In genomic region chr6:88193433-88194052, GRCm38 (mm10) we compare ENCODE assay signal across 9 mouse cellular contexts. TPM values are rescaled to one million over a fixed set of nuclear protein-coding genes. Genes with fewer than 3 reads are reported as not detected.
A peak's percentile ranks its signal among the peaks of the same experiment; 100 is the strongest.
DNase-seq lines count a peak whose midpoint lies in the region; ATAC-seq and TF ChIP-seq lines count a peak whose summit lies in the region.
"Had no signal": no experiment of that assay in that cellular context is flagged by ENCODE, and none has a peak within 500 bp of the region (broad histone marks: within the 10 kb centered on the region; RNA-seq: fewer than 3 reads in every experiment).

TSS of gene Gata2 (plus strand) at chr6:88193891.

- no peak for TF ChIP-seq POLR2A in brain, embryonic 14.5 days (IDR thresholded peaks at IDR 0.05; ENCODE audit: borderline replicate concordance, extremely low read depth, insufficient read depth, insufficient read length, poor library complexity, severe bottlenecking)

- H3K27me3 ChIP-seq in heart, embryonic 11.5 days (ENCODE audit: control insufficient read depth, insufficient read depth, low read length), result peaks cover 94% of the 10 kb centered on the region

- peak within 1 kb of the TSS; percentile 84 for H3K4me2 ChIP-seq in heart, embryonic 11.5 days

- TF ChIP-seq CTCF in brain, embryonic 14.5 days (IDR thresholded peaks at IDR 0.05; ENCODE audit: borderline replicate concordance, extremely low read depth, insufficient read depth, insufficient read length), result no peak

- H3K4me1 ChIP-seq in heart, embryonic 11.5 days (ENCODE audit: control insufficient read depth, insufficient read depth, low read length), result peaks cover 24% of the 10 kb centered on the region

- H3K27ac ChIP-seq in heart, embryonic 11.5 days (ENCODE audit: low read depth, low read length), result no peak within 1 kb of the TSS

- H3K9me3 ChIP-seq in heart, embryonic 11.5 days (replicated peaks; ENCODE audit: control insufficient read depth, low read length), result no peaks in the 10 kb centered on the region

- peak; percentile 56 for DNase-seq in NIH3T3 (ENCODE audit: low read depth)
- no peak for DNase-seq in brain, embryonic 14.5 days (ENCODE audit: low read depth)
- peak; percentile 74 for DNase-seq in kidney, postnatal 10 days
- DNase-seq in mesoderm, embryonic 11.5 days (ENCODE audit: low read depth, low spot score), result peak; percentile 15
- no peak for DNase-seq in B cell, adult 2 months
- no peak for DNase-seq in layer of hippocampus, adult 8-10 months (ENCODE audit: low spot score in 2 of 2)
- DNase-seq in cerebellum, adult 11-12 months, result no peak

- peak within 1 kb of the TSS; percentile 52 for H3K9ac ChIP-seq in heart, embryonic 11.5 days (ENCODE audit: low read depth, low read length)

- peak within 1 kb of the TSS; percentile 47 for H3K4me3 ChIP-seq in heart, embryonic 11.5 days (ENCODE audit: low read depth, low read length)
- H3K4me3 ChIP-seq: erythroblast, embryonic 14.5 days had no signal

- ATAC-seq in heart, embryonic 11.5 days (replicated peaks; ENCODE audit: insufficient number of reproducible peaks, low FRiP score, low TSS enrichment), result no peak

- no peaks in the 10 kb centered on the region for H3K36me3 ChIP-seq in heart, embryonic 11.5 days (ENCODE audit: control insufficient read depth, insufficient read depth, low read length)

- 2% methylated on average over 46 of the region's 57 CpGs for WGBS in heart, embryonic 11.5 days (ENCODE audit: insufficient replicate concordance)

RNA-seq across cellular contexts. Expression of gene Gata2, which starts in this region (rescaled TPM):
- 11.4 and 15.6 TPM in 2 replicates for polyA plus RNA-seq in brain, embryonic 14.5 days (2012; rRNA removed)
- 14.3 and 14.5 TPM in 2 replicates for polyA plus RNA-seq in heart, embryonic 11.5 days (2014; fragmentation: Nextera tagmentation; extraction: Ambion mirVana)
- 1 to 10 TPM; 5.4 to 6.3 (median 5.8) TPM for total RNA-seq in layer of hippocampus, adult 8-10 months (2022)

Comparison
In these comparisons a context has a peak if more than half of its experiments do, and no peak if none do; other contexts are left out.
1. DNase-seq: peak in NIH3T3 (single experiment), kidney, postnatal 10 days (single experiment) and mesoderm, embryonic 11.5 days (single experiment); none in brain, embryonic 14.5 days (single experiment), B cell, adult 2 months (0 of 2), layer of hippocampus, adult 8-10 months (0 of 2) and cerebellum, adult 11-12 months (single experiment).